Mouse (Mus musculus): Measurements from ENCODE around the gene Kdr.

Kdr gene

DNA sequence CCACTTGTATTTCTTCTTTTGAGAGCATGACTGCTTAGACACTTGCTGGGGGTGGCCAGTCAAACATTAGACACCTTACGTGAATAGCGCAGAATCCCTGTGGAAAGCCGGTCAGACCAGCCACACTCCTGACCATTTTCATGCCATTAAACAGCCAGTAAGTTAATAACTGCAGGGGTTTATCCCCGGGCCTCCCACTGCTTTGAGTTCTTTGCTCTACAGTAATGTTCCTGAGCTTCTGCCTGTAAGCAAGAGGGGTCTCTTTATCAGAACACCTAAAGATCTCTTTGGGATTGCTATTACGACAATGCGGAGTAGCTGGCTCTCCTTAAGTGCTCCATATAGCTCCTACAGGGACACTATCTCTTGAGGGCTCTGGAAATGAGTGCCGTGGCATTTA is 58.7 kb downstream of the Kdr start:
- no peak for DNase-seq (ENCODE audit: low read depth, low spot score)

DNA sequence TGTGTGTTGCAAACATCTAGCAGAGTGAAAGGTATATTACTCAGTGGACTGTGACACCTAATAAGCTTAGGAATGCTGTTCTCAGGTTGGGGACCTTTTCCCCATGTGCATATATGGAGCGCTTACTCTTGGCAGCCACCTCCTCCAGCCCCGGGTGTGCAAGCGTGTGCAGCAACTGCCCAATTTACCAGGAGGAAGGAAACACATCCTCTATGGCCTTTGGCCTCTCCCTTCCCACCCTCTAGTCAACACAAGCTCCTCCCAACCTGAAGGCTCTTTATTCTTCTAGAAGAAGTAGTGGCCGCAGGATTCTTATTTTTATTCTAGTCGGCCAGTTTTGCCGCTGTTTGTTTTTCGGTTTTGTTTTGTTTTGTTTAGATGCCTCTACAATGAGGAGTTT is 60.1 kb downstream of the Kdr start:
- no peak for DNase-seq (ENCODE audit: low read depth, low spot score)

- DNase-seq (ENCODE audit: low read depth, low spot score): no peak
These were observed 61.0 kb downstream of the Kdr start for GRCm38 (mm10) chr5:75917231-75917630.

GRCm38 (mm10) chr5:75906102-75906501 is 72.2 kb downstream of the Kdr start:
- no peak for DNase-seq (ENCODE audit: low read depth, low spot score)

- no peak for DNase-seq (ENCODE audit: low read depth, low spot score)
These were observed 77.9 kb downstream of the Kdr start for GRCm38 (mm10) chr5:75900231-75900920.

DNA sequence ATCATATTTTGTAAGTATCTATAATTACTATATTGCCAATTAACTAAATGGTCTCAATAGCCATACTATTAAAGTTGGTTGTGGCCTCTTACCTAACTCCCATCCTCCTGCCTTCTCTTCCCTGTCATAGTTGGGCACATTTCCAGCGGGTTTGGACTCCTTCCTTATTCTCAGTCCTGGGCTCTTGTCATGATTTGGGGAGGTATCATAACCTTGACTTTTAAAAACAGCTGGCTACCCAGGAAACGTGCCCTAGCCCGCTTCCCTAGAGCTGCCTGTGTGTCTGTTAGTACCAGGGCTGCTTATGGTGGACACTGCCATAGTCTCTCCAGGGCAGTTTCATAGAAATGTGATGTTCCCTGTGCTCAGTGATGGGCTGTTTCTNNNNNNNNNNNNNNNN is 82.9 kb downstream of the Kdr start:
- no peak for DNase-seq (ENCODE audit: low read depth, low spot score)

- DNase-seq (ENCODE audit: low read depth, low spot score): no peak
These were observed 85.2 kb downstream of the Kdr start for GRCm38 (mm10) chr5:75892956-75893471.
